Mouse (Mus musculus) embryonic facial prominence, embryonic 11.5 days (tissue): Measurements from ENCODE around the gene Fam160b1. TPM values are rescaled to one million over a fixed set of nuclear protein-coding genes. Genes with fewer than 3 reads are reported as not detected.
A peak's percentile ranks its signal among the peaks of the same experiment; 100 is the strongest.

ENCODE experiments used
- ATAC-seq: fragments of 200-750 bp; cut with Nextera tagmentation; replicated peaks from 2 replicates; pipeline ENCODE4 v1.8.0; 2017; ENCODE audit warnings: low read depth; ENCODE audit not compliant: insufficient number of reproducible peaks, low FRiP score, low TSS enrichment
- DNase-seq: peaks from one replicate; pipeline ENCODE4 v3.0.0-alpha.2; 2015; ENCODE audit warnings: low spot score
- H3K27ac ChIP-seq: fragments of 300-500 bp; sonication (generic); replicated peaks from 2 replicates; pipeline ENCODE4 v1.5.1; 2014; ENCODE audit warnings: mild to moderate bottlenecking, low read depth, low read length, control low read depth
- H3K27me3 ChIP-seq: fragments of 300-500 bp; sonication (generic); 2 replicates; pipeline ENCODE4 v1.6.1; 2014; ENCODE audit warnings: mild to moderate bottlenecking, low read length, moderate library complexity, mixed read lengths; ENCODE audit not compliant: control insufficient read depth, insufficient read depth
- H3K36me3 ChIP-seq: fragments of 300-500 bp; sonication (generic); replicated peaks from 2 replicates; pipeline ENCODE4 v1.6.1; 2014; ENCODE audit warnings: low read depth, mild to moderate bottlenecking, low read length, moderate library complexity, mixed read lengths; ENCODE audit not compliant: control insufficient read depth, insufficient read depth
- H3K4me1 ChIP-seq: fragments of 300-500 bp; sonication (generic); 2 replicates; pipeline ENCODE4 v1.6.1; 2014; ENCODE audit warnings: low read length, mixed read lengths; ENCODE audit not compliant: control insufficient read depth, insufficient read depth
- H3K4me2 ChIP-seq: fragments of 300-500 bp; sonication (generic); 2 replicates; pipeline ENCODE4 v1.6.1; 2014; ENCODE audit warnings: low read depth, mild to moderate bottlenecking, control low read depth, low read length, moderate library complexity
- H3K4me3 ChIP-seq: fragments of 300-500 bp; sonication (generic); 2 replicates; pipeline ENCODE4 v1.5.1; 2014; ENCODE audit warnings: low read depth, low read length, control low read depth
- H3K9ac ChIP-seq: fragments of 300-500 bp; sonication (generic); replicated peaks from 2 replicates; pipeline ENCODE4 v1.6.1; 2014; ENCODE audit warnings: mild to moderate bottlenecking, control low read depth, low read length
- H3K9me3 ChIP-seq: fragments of 300-500 bp; sonication (generic); replicated peaks from 2 replicates; pipeline ENCODE4 v1.6.1; 2016; ENCODE audit warnings: mild to moderate bottlenecking, low read length, inconsistent platforms, mixed read lengths; ENCODE audit not compliant: control insufficient read depth
- WGBS: fragments of 180-500 bp; shearing (Covaris S2); extraction: QIAGEN DNeasy Blood & Tissue Kit; methylation state at CpG from one replicate; pipeline ENCODE4 v1.1.7; 2014; 5-methylcytosine and 5-hydroxymethylcytosine counted together
- polyA plus RNA-seq: library from polyadenylated mRNA; unstranded; fragments of >200 nt; fragmentation: Nextera tagmentation; extraction: Ambion mirVana; gene quantifications from 2 replicates; pipeline ENCODE4 v1.2.1, GENCODE M21; 2014

Gene Fam160b1
- polyA plus RNA-seq, 1 experiment from 2014 or later = 14.9 TPM

DNA sequence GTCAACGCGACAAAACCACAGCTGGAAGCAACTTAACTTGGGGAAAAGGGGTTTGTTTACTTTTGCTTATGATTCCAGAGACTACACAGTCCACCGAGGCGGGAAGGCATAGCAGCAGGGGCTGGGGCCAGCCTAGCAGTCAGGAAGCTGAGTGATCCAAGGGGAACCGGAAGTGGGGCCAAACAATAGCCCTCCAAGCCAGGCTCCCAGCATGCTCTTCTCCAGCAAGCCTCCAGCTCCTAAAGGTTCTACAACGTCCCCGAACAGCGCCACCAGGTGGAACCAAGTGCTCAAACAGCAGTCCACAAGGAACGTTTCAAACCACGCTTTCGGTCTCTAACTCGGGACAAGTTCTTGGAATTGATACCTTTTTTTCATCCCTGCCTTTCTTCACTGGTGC lies 2.2 kb upstream of the Fam160b1 start:
- Histone ChIP-seq H3K4me3 (no peak overlapping the region), H3K9me3 (no peaks in the 10 kb centered on the region), H3K4me1 (no peaks in the 10 kb centered on the region), H3K4me2 (no peak overlapping the region), H3K27ac (no peak overlapping the region), H3K36me3 (no peaks in the 10 kb centered on the region), H3K9ac (no peak overlapping the region), H3K27me3 (no peaks in the 10 kb centered on the region)
- ATAC-seq (no peak), DNase-seq (no peak)
- 78% methylated on average over 12 of the region's 12 CpGs for WGBS

DNA sequence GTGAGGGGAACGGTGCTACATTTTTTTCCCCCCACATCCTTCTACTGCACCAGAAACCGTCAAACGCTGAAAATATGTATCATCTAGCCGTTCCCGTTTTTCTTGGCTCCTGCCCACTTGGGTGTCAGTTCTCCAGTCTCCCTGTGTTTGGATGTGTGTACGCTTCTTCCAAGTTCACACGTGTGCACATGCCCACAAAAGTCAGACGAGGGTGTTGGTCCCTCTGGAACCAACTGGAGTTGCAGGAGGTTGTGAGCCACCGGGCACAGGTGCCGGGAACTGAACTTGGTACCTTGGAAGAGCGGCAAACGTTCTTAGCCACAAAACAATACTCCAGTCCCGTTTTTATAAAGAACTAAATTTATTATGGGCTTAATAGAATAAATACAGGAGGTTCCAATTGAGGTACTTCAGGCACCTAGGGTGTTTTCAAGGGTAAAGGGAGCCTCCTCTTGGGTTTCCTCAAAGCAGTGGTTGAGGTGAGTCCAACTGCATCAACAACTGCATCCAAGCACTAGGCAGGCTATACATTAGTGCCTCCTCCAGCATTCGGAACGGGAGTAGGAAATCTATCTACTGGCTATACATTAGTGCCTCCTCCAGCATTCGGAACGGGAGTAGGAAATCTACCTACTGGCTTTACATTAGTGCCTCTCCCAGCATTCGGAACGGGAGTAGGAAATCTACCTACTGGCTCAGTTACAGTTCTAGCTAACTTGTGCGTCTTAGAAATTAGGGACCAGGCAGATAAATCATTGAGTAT lies 1.5 kb upstream of the Fam160b1 start:
- Histone ChIP-seq H3K9me3 (no peaks in the 10 kb centered on the region), H3K4me1 (no peaks in the 10 kb centered on the region), H3K27me3 (no peaks in the 10 kb centered on the region), H3K4me2 (no peak overlapping the region), H3K27ac (no peak overlapping the region), H3K4me3 (no peak overlapping the region), H3K9ac (no peak overlapping the region), H3K36me3 (no peaks in the 10 kb centered on the region)
- 94% methylated on average over 20 of the region's 20 CpGs for WGBS
- ATAC-seq = no peak
- DNase-seq = no peak

DNA sequence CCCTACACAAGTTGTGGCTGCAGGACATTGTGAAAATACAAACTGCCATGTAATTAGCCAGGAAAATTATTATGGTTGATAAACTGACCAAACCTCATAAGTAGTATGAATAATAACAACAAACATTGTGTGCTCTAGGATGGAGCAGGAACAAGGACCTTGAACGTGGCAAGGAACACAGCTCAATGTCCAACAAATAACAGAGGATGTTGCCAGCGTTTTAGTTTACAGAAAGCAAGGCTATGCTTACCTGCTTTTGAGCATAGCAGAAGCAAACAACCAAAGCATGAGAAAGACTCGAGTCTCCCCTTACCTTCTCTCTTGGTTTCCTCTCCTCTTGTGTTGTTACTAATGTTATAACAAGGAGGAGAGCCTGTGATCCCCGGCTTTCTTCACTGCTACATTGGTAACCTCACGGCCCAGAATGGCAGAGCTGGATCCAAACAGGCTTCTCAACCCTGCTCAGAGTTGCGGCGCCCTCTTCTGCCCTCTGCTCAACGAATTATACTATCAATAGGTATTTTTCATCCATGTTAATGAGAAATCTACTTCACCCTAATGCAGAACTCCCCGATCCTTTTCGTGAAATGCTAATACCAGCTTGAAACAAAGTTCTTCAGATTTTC lies 666 bp upstream of the Fam160b1 start:
- 55% methylated on average over 10 of the region's 10 CpGs for WGBS
- H3K9ac ChIP-seq = no peak overlapping the region
- no peaks in the 10 kb centered on the region for H3K36me3 ChIP-seq
- peaks cover 3% of the 10 kb centered on the region; the same call in 1 of the 2 replicates for H3K4me1 ChIP-seq
- H3K4me3 ChIP-seq = no peak overlapping the region; the same call in 1 of the 2 replicates
- no peaks in the 10 kb centered on the region for H3K27me3 ChIP-seq
- DNase-seq (no peak), ATAC-seq (no peak)
- H3K4me2 ChIP-seq = peak overlapping the region; percentile 49
- no peaks in the 10 kb centered on the region for H3K9me3 ChIP-seq
- no peak overlapping the region for H3K27ac ChIP-seq

DNA sequence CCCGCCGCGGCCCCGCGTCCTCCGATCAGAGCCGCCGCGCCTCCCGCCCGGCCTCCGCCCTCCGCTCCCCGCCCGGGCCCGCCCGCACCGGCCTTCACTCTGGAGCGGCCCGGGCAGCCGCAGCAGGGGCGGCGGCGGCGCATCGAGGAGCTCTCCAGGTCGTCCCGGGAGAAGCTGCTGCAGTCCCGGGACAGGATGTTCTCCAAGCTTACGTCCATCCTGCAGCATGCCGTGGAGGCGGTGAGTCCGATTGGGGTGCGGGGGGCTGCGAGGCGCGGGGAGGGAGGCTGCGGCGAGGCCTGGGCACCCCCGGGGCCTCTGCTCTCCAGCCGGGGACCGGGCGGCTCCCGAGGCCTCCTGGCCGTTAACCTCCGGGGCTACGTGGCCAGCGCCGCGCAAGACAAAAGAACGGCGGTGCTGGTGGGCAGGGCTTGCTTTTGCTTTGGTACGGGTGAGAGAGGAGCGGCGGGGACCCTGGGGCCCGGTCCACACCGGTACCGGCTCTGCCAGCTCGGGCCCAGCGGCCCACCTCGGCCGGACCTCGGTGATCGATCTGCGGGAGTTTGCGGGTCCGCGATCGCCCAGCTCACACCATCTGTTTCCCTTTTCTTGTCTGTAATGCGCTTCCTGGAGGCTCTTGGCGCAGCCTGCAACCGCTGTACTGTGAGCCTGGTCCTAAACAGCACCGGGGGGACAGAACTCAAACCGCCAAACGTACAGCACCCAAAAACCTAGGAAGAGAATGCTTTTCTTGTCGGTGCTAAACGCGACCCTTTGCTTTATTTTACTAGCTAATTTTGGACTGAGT lies 855 bp downstream of the Fam160b1 start:
- Histone ChIP-seq H3K4me1 (peaks cover 5% of the 10 kb centered on the region; the same call in 1 of the 2 replicates), H3K4me3 (peak overlapping the region; percentile 96), H3K9ac (peak overlapping the region; percentile 98), H3K9me3 (no peaks in the 10 kb centered on the region), H3K4me2 (peak overlapping the region; percentile 47), H3K27ac (peak overlapping the region; percentile 94), H3K36me3 (no peaks in the 10 kb centered on the region), H3K27me3 (no peaks in the 10 kb centered on the region)
- ATAC-seq = peak; percentile 53
- DNase-seq = peak; percentile 65
- WGBS = under 1% methylated on average over 71 of the region's 78 CpGs

DNA sequence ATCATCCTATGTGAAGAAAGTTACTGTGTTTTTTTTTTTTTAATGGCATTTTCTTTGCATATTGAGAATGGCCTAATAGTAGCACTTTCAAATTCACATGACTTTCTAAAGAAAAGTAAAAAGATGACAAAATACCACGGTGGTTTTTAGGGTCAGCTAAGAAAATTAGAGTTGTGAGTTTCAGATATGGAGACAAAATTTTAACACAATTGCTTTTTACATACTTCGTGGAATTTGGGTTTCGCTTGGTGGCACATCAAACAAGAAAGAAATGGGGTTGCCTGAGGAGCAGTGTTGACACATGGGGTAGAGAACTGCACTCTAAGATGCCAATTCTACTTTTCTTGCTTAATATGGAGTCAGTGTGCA lies 1.4 kb downstream of the Fam160b1 start:
- DNase-seq (no peak), ATAC-seq (no peak)
- Histone ChIP-seq H3K27ac (no peak overlapping the region), H3K9ac (peak overlapping the region; percentile 98), H3K9me3 (no peaks in the 10 kb centered on the region), H3K4me3 (peak overlapping the region; percentile 96), H3K4me2 (peak overlapping the region; percentile 47), H3K4me1 (peaks cover 6% of the 10 kb centered on the region; the same call in 1 of the 2 replicates), H3K36me3 (no peaks in the 10 kb centered on the region), H3K27me3 (no peaks in the 10 kb centered on the region)
- 21% methylated on average over 3 of the region's 3 CpGs for WGBS

DNA sequence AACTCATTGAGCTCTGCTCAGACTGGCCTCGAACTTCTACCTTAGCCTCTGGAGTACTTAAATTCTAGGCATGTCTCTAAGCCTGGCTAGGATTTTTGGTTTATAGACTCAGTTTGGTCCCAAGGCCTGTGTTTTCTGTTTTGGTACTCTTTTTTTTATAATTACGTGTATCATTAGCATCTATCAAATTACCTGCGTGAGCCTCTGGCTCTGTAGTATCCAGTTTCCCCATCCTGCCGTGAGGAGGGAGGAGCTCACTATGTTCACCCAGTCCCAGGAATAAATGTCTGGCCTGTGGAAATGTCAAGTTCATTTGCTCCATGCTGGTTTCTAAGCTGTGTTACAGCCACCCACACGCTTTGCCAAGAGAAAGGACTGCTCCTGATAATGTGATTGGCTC lies 2.1 kb downstream of the Fam160b1 start:
- Histone ChIP-seq H3K9me3 (no peaks in the 10 kb centered on the region), H3K4me2 (peak overlapping the region; percentile 29; the same call in 1 of the 2 replicates), H3K27ac (no peak overlapping the region), H3K4me3 (0 out of 2 replicates have a peak overlapping the region, but pooled peaks have one; percentile 5), H3K27me3 (no peaks in the 10 kb centered on the region), H3K36me3 (no peaks in the 10 kb centered on the region), H3K4me1 (peaks cover 6% of the 10 kb centered on the region; the same call in 1 of the 2 replicates), H3K9ac (no peak overlapping the region)
- no peak for ATAC-seq
- DNase-seq = peak; percentile 39
- 26% methylated on average over 5 of the region's 5 CpGs for WGBS

DNA sequence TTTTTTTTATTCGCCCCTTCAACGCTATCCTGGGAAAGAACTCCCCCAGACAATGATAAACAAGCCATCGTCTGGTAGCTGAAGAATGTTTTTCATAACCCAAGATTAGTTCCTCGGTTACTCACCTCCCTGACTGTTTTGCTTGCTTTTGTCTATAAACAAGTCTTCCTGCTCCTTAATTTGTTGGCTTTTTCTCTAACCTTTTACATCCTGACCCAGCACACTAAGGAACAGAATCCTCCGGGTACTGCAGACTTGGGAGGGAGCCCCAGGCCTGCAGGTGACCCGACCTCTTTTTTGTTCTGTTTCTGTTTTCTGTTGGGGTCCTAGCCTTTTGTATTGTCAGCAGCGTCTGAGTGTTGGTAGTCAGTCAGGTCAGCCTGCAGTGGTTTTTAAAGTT lies 2.6 kb downstream of the Fam160b1 start:
- 37% methylated on average over 7 of the region's 7 CpGs for WGBS
- no peak overlapping the region for H3K27ac ChIP-seq
- no peaks in the 10 kb centered on the region for H3K36me3 ChIP-seq
- no peaks in the 10 kb centered on the region for H3K27me3 ChIP-seq
- H3K4me1 ChIP-seq = peaks cover 6% of the 10 kb centered on the region; the same call in 1 of the 2 replicates
- DNase-seq = no peak
- no peak overlapping the region for H3K9ac ChIP-seq
- no peaks in the 10 kb centered on the region for H3K9me3 ChIP-seq
- peak overlapping the region; percentile 29; the same call in 1 of the 2 replicates for H3K4me2 ChIP-seq
- no peak for ATAC-seq
- H3K4me3 ChIP-seq = no peak overlapping the region
